Mouse (Mus musculus): ENCODE data around the gene Atp6v1c2. TPM values are rescaled to one million over a fixed set of nuclear protein-coding genes. Genes with fewer than 3 reads are reported as not detected.

Atp6v1c2 gene
- polyA plus RNA-seq, 1 experiment = 0.71 TPM

GRCm38 (mm10) chr12:17358981-17359380, 29.8 kb upstream of the Atp6v1c2 start:
- H3K27me3 ChIP-seq (ENCODE audit: control insufficient read depth, insufficient read depth, low read length) = no peaks in the 10 kb centered on the region
- no peak overlapping the region for H3K27ac ChIP-seq (ENCODE audit: control insufficient read depth, insufficient read depth, low read length)
- H3K4me1 ChIP-seq (replicated peaks; ENCODE audit: control insufficient read depth, insufficient read depth, low read length) = no peaks in the 10 kb centered on the region
- no peak for TF ChIP-seq CTCF (IDR thresholded peaks at IDR 0.05; ENCODE audit: borderline replicate concordance, control insufficient read depth, extremely low read depth, insufficient read depth, low read length, poor library complexity)
- no peak for TF ChIP-seq POLR2A (IDR thresholded peaks at IDR 0.05; ENCODE audit: control insufficient read depth, extremely low read depth, insufficient read depth, low read length, poor library complexity)
- WGBS = 94% methylated on average over 9 of the region's 9 CpGs
- H3K4me3 ChIP-seq (ENCODE audit: control insufficient read depth, insufficient read depth, low read length) = no peak overlapping the region
- peaks cover 41% of the 10 kb centered on the region for H3K36me3 ChIP-seq (ENCODE audit: control insufficient read depth, insufficient read depth, low read length)
- DNase-seq = no peak

DNA sequence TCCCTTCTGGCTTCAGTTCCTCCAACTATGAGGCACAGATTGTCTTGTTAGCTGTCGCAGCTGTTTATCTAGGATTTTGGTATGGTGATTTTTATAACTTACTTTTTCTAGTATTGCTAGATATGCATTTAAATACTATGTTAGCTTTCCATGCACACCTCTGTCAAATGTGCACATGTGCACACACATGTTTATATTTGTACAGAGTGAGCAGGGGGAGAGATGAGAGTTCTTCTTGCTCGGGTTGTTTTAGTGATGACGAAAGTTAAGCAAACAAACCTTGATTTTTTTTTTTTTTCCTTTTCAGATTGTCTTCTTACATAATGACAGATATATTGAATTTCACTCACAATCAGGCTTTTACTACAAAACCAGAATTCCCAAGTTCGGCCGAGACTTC, 28.6 kb upstream of the Atp6v1c2 start:
- no peak for DNase-seq
- H3K27ac ChIP-seq (ENCODE audit: control insufficient read depth, insufficient read depth, low read length) = no peak overlapping the region
- no peaks in the 10 kb centered on the region for H3K4me1 ChIP-seq (replicated peaks; ENCODE audit: control insufficient read depth, insufficient read depth, low read length)
- H3K36me3 ChIP-seq (ENCODE audit: control insufficient read depth, insufficient read depth, low read length) = peaks cover 35% of the 10 kb centered on the region
- no peak overlapping the region for H3K4me3 ChIP-seq (ENCODE audit: control insufficient read depth, insufficient read depth, low read length)
- no peaks in the 10 kb centered on the region for H3K27me3 ChIP-seq (ENCODE audit: control insufficient read depth, insufficient read depth, low read length)
- TF ChIP-seq POLR2A (IDR thresholded peaks at IDR 0.05; ENCODE audit: control insufficient read depth, extremely low read depth, insufficient read depth, low read length, poor library complexity) (no peak), CTCF (IDR thresholded peaks at IDR 0.05; ENCODE audit: borderline replicate concordance, control insufficient read depth, extremely low read depth, insufficient read depth, low read length, poor library complexity) (no peak)
- WGBS = over 99% methylated on average over 5 of the region's 5 CpGs

DNA sequence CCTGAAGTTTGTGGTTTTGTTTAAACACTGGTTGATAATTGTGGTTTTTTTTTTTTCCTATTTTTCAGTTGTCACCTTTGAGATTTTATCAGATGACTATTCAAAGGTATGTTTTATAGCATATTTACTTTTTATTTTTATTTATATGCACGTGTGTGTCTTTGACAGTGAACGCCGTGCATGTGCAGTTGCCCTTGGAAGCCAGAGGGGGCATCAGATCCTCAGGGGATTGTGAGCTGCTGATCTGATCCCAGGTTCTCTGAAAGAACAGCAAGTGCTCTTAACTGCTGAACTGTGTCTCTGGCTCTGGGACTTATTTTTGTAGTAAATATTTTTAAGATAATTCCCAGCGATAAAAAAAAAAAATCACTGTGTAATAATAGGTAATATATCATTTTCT, 27.7 kb upstream of the Atp6v1c2 start:
- Histone ChIP-seq H3K4me1 (replicated peaks; ENCODE audit: control insufficient read depth, insufficient read depth, low read length) (no peaks in the 10 kb centered on the region), H3K27ac (ENCODE audit: control insufficient read depth, insufficient read depth, low read length) (no peak overlapping the region), H3K4me3 (ENCODE audit: control insufficient read depth, insufficient read depth, low read length) (no peak overlapping the region), H3K36me3 (ENCODE audit: control insufficient read depth, insufficient read depth, low read length) (peaks cover 28% of the 10 kb centered on the region), H3K27me3 (ENCODE audit: control insufficient read depth, insufficient read depth, low read length) (no peaks in the 10 kb centered on the region)
- TF ChIP-seq POLR2A (IDR thresholded peaks at IDR 0.05; ENCODE audit: control insufficient read depth, extremely low read depth, insufficient read depth, low read length, poor library complexity) = no peak
- no peak for TF ChIP-seq CTCF (IDR thresholded peaks at IDR 0.05; ENCODE audit: borderline replicate concordance, control insufficient read depth, extremely low read depth, insufficient read depth, low read length, poor library complexity)
- no peak for DNase-seq
- WGBS = 93% methylated on average over 4 of the region's 4 CpGs

DNA sequence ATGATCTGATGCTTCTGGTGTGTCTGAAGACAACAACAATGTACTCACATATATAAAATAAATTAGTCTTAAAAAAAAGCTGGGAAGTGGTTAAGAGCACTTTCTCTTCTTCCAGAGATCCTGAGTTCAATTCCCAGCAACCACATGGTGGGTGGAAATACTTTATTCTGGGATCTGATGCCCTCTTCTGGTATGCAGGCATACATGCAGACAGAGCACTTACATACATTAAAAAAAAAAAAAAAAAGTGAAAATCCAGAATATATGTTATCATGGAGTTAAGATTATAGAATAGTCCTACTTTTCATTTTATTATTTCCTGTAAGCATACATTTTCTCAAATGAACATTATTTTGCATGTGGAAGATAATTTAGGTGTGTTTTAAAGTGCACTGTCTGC, 20.9 kb upstream of the Atp6v1c2 start:
- Histone ChIP-seq H3K36me3 (ENCODE audit: control insufficient read depth, insufficient read depth, low read length) (no peaks in the 10 kb centered on the region), H3K27ac (ENCODE audit: control insufficient read depth, insufficient read depth, low read length) (no peak overlapping the region), H3K4me3 (ENCODE audit: control insufficient read depth, insufficient read depth, low read length) (no peak overlapping the region), H3K4me1 (replicated peaks; ENCODE audit: control insufficient read depth, insufficient read depth, low read length) (peaks cover 4% of the 10 kb centered on the region), H3K27me3 (ENCODE audit: control insufficient read depth, insufficient read depth, low read length) (no peaks in the 10 kb centered on the region)
- DNase-seq = no peak
- no peak for TF ChIP-seq POLR2A (IDR thresholded peaks at IDR 0.05; ENCODE audit: control insufficient read depth, extremely low read depth, insufficient read depth, low read length, poor library complexity)
- TF ChIP-seq CTCF (IDR thresholded peaks at IDR 0.05; ENCODE audit: borderline replicate concordance, control insufficient read depth, extremely low read depth, insufficient read depth, low read length, poor library complexity) = no peak

- H3K27ac ChIP-seq (ENCODE audit: control insufficient read depth, insufficient read depth, low read length) = no peak within 1 kb of the TSS; the same call in 1 of the 2 replicates
- H3K36me3 ChIP-seq (ENCODE audit: control insufficient read depth, insufficient read depth, low read length) = no peaks in the 10 kb centered on the region
- peak within 1 kb of the TSS; percentile 96 for H3K4me3 ChIP-seq (ENCODE audit: control insufficient read depth, insufficient read depth, low read length)
- WGBS = 1% methylated on average over 42 of the region's 42 CpGs
- DNase-seq = peak; percentile 80
- no peaks in the 10 kb centered on the region for H3K27me3 ChIP-seq (ENCODE audit: control insufficient read depth, insufficient read depth, low read length)
- TF ChIP-seq CTCF (IDR thresholded peaks at IDR 0.05; ENCODE audit: borderline replicate concordance, control insufficient read depth, extremely low read depth, insufficient read depth, low read length, poor library complexity) = no peak
- peak; percentile 80 for TF ChIP-seq POLR2A (IDR thresholded peaks at IDR 0.05; ENCODE audit: control insufficient read depth, extremely low read depth, insufficient read depth, low read length, poor library complexity)
- peaks cover 4% of the 10 kb centered on the region for H3K4me1 ChIP-seq (replicated peaks; ENCODE audit: control insufficient read depth, insufficient read depth, low read length)
Observed at GRCm38 (mm10) chr12:17348048-17349036, 19.2 kb upstream of the Atp6v1c2 start, which contains the start of gene Nol10. Nol10 (plus strand) TSS chr12:17348458.

DNA sequence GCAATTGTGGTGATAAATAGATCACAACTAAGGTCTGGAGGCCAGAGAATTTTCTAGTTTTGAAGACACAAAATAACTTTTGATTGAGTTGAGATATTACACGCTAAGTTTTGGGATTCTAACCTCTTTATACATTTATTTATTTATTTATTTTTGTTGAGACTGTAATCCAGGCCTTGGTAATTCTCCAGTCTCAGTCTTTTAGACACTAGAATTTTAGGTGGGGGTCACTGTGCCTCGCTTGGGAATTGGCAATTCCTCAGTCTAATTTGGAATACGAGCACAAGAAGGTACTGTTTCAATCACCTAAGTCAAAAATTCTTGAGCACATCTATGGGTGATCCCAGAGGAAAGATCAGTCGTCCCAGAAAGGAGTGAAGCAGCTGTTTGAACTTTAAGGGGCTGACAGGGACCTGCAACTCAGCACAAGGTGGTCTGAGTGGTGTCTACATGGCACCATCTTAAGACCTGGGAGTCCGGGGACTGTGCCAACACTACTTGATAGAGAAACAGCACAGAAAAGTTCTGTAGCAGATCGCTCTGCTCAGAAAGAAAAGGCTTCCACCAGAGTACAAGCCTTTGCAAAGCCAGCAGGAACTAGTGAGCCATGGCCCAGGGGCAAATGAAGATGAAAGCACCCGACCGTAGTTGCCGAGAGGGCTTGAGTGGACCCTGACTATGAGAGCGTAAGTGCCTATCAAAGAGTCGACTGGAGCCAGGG, 18.3 kb upstream of the Atp6v1c2 start:
- Histone ChIP-seq H3K36me3 (ENCODE audit: control insufficient read depth, insufficient read depth, low read length) (no peaks in the 10 kb centered on the region), H3K4me1 (replicated peaks; ENCODE audit: control insufficient read depth, insufficient read depth, low read length) (peaks cover 4% of the 10 kb centered on the region), H3K27me3 (ENCODE audit: control insufficient read depth, insufficient read depth, low read length) (no peaks in the 10 kb centered on the region), H3K4me3 (ENCODE audit: control insufficient read depth, insufficient read depth, low read length) (peak overlapping the region; percentile 44), H3K27ac (ENCODE audit: control insufficient read depth, insufficient read depth, low read length) (no peak overlapping the region; the same call in 1 of the 2 replicates)
- 42% methylated on average over 11 of the region's 11 CpGs for WGBS
- DNase-seq = no peak
- TF ChIP-seq CTCF (IDR thresholded peaks at IDR 0.05; ENCODE audit: borderline replicate concordance, control insufficient read depth, extremely low read depth, insufficient read depth, low read length, poor library complexity) = no peak
- no peak for TF ChIP-seq POLR2A (IDR thresholded peaks at IDR 0.05; ENCODE audit: control insufficient read depth, extremely low read depth, insufficient read depth, low read length, poor library complexity)
